Mouse (Mus musculus): Measurements from ENCODE around the gene Lyzl4. TPM values are rescaled to one million over a fixed set of nuclear protein-coding genes. Genes with fewer than 3 reads are reported as not detected.

The Lyzl4 gene
- polyA plus RNA-seq, 1 experiment = not detected

DNA sequence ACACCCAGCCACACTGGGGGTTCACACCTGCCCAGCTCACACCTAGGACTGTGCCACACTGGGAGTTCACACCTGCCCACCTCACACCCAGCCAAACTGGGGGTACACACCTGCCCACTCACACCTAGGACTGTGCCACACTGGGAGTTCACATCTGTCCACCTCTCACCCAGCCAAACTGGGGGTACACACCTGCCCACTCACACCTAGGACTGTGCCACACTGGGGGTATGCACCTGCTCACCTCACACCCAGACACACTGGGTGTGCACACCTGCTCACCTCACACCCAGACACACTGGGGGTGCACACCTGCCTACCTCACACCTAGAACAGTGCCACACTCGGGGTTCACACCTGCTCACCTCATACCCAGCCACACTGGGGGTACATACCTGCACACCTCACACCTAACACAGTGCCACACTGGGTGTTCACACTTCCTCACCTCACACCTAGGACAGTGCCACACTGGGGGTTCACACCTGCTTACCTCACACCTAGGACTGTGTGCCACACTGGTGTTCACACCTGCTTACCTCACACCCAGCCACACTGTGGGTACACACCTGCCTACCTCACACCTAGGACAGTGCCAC, 35.3 kb downstream of the Lyzl4 start:
- Histone ChIP-seq H3K27ac (ENCODE audit: insufficient read depth, low read length) (no peak overlapping the region), H3K9ac (ENCODE audit: low read depth, poor library complexity, severe bottlenecking) (no peak overlapping the region), H3K27me3 (ENCODE audit: control insufficient read depth, insufficient read depth, low read length, poor library complexity, severe bottlenecking) (no peaks in the 10 kb centered on the region), H3K36me3 (ENCODE audit: control insufficient read depth, insufficient read depth, low read length, poor library complexity, severe bottlenecking) (no peaks in the 10 kb centered on the region), H3K9me3 (replicated peaks; ENCODE audit: control insufficient read depth, insufficient read depth, low read length, poor library complexity, severe bottlenecking) (no peaks in the 10 kb centered on the region), H3K4me3 (ENCODE audit: low read depth, low read length) (no peak overlapping the region), H3K4me1 (ENCODE audit: control insufficient read depth, insufficient read depth, low read length) (no peaks in the 10 kb centered on the region)
- TF ChIP-seq CTCF (IDR thresholded peaks at IDR 0.05; ENCODE audit: low read depth, low read length) = no peak
- no peak for TF ChIP-seq EP300 (IDR thresholded peaks at IDR 0.05; ENCODE audit: insufficient read depth, low read depth, low read length)
- no peak for TF ChIP-seq POLR2A (IDR thresholded peaks at IDR 0.05; ENCODE audit: insufficient read depth, low read length)

DNA sequence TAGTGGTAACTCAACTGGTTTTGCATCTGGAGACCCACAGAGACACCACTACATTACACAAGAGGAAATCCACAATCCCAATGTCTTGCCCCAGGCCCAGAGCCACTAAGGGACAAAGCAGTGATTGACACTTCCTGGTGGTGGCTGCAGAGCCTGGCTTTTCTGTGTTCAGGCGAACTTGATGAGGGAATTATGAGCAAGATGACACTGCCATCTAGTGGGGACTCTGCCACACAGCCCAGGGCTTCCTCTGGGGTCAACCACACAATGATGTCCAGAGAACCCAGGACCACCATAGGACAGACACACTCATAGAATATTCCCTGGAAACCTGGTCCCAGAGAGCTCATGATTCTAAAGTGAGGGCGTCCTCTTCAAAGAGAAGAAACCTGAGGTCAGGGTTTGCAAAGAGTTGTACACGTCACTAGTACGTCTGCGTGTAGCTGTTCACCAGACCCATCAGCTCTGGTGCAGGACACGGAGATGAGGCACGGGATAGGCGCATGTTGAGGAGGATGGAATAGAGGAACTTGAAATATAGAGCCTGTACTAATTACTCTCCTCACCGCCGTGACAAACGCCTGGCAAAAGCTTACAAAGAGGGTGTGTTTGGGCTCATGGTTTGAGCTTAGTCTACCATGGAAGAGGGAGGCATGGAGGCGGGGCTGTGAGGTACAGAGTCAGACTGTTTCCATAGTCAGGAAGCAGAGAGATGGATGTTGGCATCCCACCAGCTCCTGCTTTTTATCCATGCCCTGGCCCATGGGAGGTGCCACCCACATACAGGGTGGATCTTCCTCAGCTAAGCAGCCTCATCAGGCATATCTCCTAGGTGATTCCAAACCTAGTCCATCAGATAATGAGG, 36.2 kb downstream of the Lyzl4 start:
- Histone ChIP-seq H3K27me3 (ENCODE audit: control insufficient read depth, insufficient read depth, low read length, poor library complexity, severe bottlenecking) (no peaks in the 10 kb centered on the region), H3K27ac (ENCODE audit: insufficient read depth, low read length) (no peak overlapping the region), H3K4me3 (ENCODE audit: low read depth, low read length) (no peak overlapping the region), H3K4me1 (ENCODE audit: control insufficient read depth, insufficient read depth, low read length) (no peaks in the 10 kb centered on the region), H3K9me3 (replicated peaks; ENCODE audit: control insufficient read depth, insufficient read depth, low read length, poor library complexity, severe bottlenecking) (no peaks in the 10 kb centered on the region), H3K36me3 (ENCODE audit: control insufficient read depth, insufficient read depth, low read length, poor library complexity, severe bottlenecking) (no peaks in the 10 kb centered on the region), H3K9ac (ENCODE audit: low read depth, poor library complexity, severe bottlenecking) (no peak overlapping the region)
- TF ChIP-seq POLR2A (IDR thresholded peaks at IDR 0.05; ENCODE audit: insufficient read depth, low read length) (no peak), CTCF (IDR thresholded peaks at IDR 0.05; ENCODE audit: low read depth, low read length) (peak; percentile 85)

DNA sequence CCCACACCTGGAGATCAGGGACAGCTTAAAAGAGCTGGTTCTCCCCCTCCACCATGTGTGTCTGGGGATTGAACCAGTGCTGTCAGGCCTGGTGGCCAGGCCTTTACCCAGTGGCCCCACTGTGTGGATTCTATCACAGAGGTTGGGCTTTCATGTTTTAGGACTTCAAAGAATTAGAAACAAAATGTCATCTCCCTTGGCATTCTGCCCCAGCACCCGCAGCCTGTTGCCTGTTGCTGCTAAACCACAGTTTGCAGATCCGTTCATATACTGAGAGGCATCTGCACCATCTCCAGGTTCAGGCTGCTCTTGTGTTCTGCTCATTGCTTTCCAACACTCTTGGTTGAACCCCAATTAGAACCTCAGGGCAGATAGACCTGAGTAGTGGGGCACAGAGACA, 39.5 kb downstream of the Lyzl4 start:
- Histone ChIP-seq H3K9me3 (replicated peaks; ENCODE audit: control insufficient read depth, insufficient read depth, low read length, poor library complexity, severe bottlenecking) (no peaks in the 10 kb centered on the region), H3K4me1 (ENCODE audit: control insufficient read depth, insufficient read depth, low read length) (no peaks in the 10 kb centered on the region), H3K9ac (ENCODE audit: low read depth, poor library complexity, severe bottlenecking) (no peak overlapping the region), H3K4me3 (ENCODE audit: low read depth, low read length) (no peak overlapping the region), H3K27ac (ENCODE audit: insufficient read depth, low read length) (no peak overlapping the region), H3K36me3 (ENCODE audit: control insufficient read depth, insufficient read depth, low read length, poor library complexity, severe bottlenecking) (no peaks in the 10 kb centered on the region), H3K27me3 (ENCODE audit: control insufficient read depth, insufficient read depth, low read length, poor library complexity, severe bottlenecking) (no peaks in the 10 kb centered on the region)
- TF ChIP-seq CTCF (IDR thresholded peaks at IDR 0.05; ENCODE audit: low read depth, low read length) (no peak), POLR2A (IDR thresholded peaks at IDR 0.05; ENCODE audit: insufficient read depth, low read length) (no peak), EP300 (IDR thresholded peaks at IDR 0.05; ENCODE audit: insufficient read depth, low read depth, low read length) (no peak)

DNA sequence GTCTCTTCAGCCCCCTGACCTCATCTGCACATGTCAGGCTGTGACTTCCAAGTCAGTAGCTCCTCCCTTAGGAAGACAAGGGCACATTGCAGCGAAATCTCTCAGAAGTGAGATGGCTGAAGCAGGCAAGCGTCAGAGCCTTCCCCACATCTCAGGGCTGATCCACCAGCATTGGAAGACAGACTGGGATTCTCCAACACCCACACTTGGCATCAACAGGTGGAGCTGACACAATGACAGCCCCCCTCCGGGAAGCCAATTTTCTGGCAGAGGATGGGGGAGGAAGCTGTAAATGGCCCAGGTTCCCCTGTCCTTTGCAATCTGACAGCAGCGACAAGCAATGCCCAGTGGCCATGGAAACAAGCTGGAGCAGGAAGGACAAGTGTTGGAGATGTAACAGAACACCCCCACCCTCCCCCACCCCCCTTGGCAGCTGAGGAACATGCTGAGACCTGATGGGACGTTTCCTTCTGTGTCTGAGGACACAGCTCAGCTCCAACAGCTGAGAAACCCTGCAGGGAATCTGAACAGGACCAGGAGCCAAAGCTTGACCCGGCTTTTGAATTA, 41.0 kb downstream of the Lyzl4 start:
- TF ChIP-seq CTCF (IDR thresholded peaks at IDR 0.05; ENCODE audit: low read depth, low read length) = no peak
- no peak for TF ChIP-seq POLR2A (IDR thresholded peaks at IDR 0.05; ENCODE audit: insufficient read depth, low read length)
- TF ChIP-seq EP300 (IDR thresholded peaks at IDR 0.05; ENCODE audit: insufficient read depth, low read depth, low read length) = no peak
- Histone ChIP-seq H3K4me3 (ENCODE audit: low read depth, low read length) (no peak overlapping the region), H3K9ac (ENCODE audit: low read depth, poor library complexity, severe bottlenecking) (no peak overlapping the region), H3K27ac (ENCODE audit: insufficient read depth, low read length) (no peak overlapping the region), H3K9me3 (replicated peaks; ENCODE audit: control insufficient read depth, insufficient read depth, low read length, poor library complexity, severe bottlenecking) (no peaks in the 10 kb centered on the region), H3K27me3 (ENCODE audit: control insufficient read depth, insufficient read depth, low read length, poor library complexity, severe bottlenecking) (no peaks in the 10 kb centered on the region), H3K4me1 (ENCODE audit: control insufficient read depth, insufficient read depth, low read length) (no peaks in the 10 kb centered on the region), H3K36me3 (ENCODE audit: control insufficient read depth, insufficient read depth, low read length, poor library complexity, severe bottlenecking) (no peaks in the 10 kb centered on the region)

DNA sequence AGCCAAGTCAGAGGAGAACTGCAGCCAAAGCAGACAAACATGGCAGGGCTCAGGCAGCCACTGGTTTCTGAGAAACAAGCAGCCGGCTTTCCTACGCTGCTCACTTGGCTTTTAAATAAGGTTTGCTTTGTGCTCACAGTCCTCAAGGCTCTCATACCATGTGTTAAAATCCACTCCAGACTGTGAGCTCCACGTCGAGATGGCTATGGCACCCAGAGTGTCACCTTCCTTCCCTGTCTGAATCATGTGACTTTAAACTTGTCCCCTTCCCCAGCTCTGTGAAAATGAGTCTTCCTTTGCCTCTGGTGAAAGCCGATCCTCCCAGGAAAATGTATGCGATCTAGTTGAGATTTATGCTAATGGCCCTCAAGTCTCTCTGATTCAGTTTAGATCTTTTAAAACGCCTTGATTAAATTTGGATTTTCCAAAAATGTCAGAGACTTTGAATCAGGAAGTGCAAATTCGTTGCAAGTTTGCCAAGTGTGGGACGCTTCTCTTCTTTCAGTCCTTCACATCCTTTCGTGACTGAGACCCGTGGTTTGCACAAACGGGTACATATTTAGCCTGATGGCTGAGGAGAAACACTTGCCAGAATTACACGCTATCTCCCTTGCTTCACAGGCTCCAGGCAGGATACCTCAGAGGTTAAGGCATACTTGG, 41.6 kb downstream of the Lyzl4 start:
- Histone ChIP-seq H3K9ac (ENCODE audit: low read depth, poor library complexity, severe bottlenecking) (no peak overlapping the region), H3K4me3 (ENCODE audit: low read depth, low read length) (no peak overlapping the region), H3K27ac (ENCODE audit: insufficient read depth, low read length) (no peak overlapping the region), H3K36me3 (ENCODE audit: control insufficient read depth, insufficient read depth, low read length, poor library complexity, severe bottlenecking) (no peaks in the 10 kb centered on the region), H3K27me3 (ENCODE audit: control insufficient read depth, insufficient read depth, low read length, poor library complexity, severe bottlenecking) (no peaks in the 10 kb centered on the region), H3K4me1 (ENCODE audit: control insufficient read depth, insufficient read depth, low read length) (no peaks in the 10 kb centered on the region), H3K9me3 (replicated peaks; ENCODE audit: control insufficient read depth, insufficient read depth, low read length, poor library complexity, severe bottlenecking) (no peaks in the 10 kb centered on the region)
- no peak for TF ChIP-seq CTCF (IDR thresholded peaks at IDR 0.05; ENCODE audit: low read depth, low read length)
- no peak for TF ChIP-seq POLR2A (IDR thresholded peaks at IDR 0.05; ENCODE audit: insufficient read depth, low read length)
- no peak for TF ChIP-seq EP300 (IDR thresholded peaks at IDR 0.05; ENCODE audit: insufficient read depth, low read depth, low read length)

Measured in ES-Bruce4 (cell line).